In genomic region chr4:124692416-124692861, GRCm38 (mm10) we compare ENCODE assay signal across 8 mouse cellular contexts. TPM values are rescaled to one million over a fixed set of nuclear protein-coding genes. Genes with fewer than 3 reads are reported as not detected.
DNase-seq lines count a peak whose midpoint lies in the region; ATAC-seq lines count a peak whose summit lies in the region.

No protein-coding gene starts in this region.

- ATAC-seq in heart, embryonic 13.5 days (ENCODE audit: extremely low read depth, insufficient number of reproducible peaks, low FRiP score, low TSS enrichment), result no peak
- no peak for ATAC-seq in intestine, embryonic 16.5 days
- ATAC-seq in midbrain, embryonic 16.5 days, result no peak

- H3K9me3 ChIP-seq in heart, embryonic 13.5 days, result no peaks in the 10 kb centered on the region
- no peaks in the 10 kb centered on the region for H3K9me3 ChIP-seq in embryonic facial prominence, embryonic 10.5 days
- no peaks in the 10 kb centered on the region for H3K9me3 ChIP-seq in intestine, embryonic 16.5 days (ENCODE audit: control insufficient read depth, low read length)
- H3K9me3 ChIP-seq in midbrain, embryonic 16.5 days (replicated peaks; ENCODE audit: control insufficient read depth, low read length, poor library complexity, severe bottlenecking), result no peaks in the 10 kb centered on the region

- H3K27me3 ChIP-seq in heart, embryonic 13.5 days (replicated peaks), result peaks cover 13% of the 10 kb centered on the region
- peaks cover 19% of the 10 kb centered on the region for H3K27me3 ChIP-seq in embryonic facial prominence, embryonic 10.5 days (replicated peaks; ENCODE audit: low read depth, poor library complexity, severe bottlenecking)
- no peaks in the 10 kb centered on the region for H3K27me3 ChIP-seq in intestine, embryonic 16.5 days (replicated peaks; ENCODE audit: control insufficient read depth, insufficient read depth, low read length)
- peaks cover 4% of the 10 kb centered on the region for H3K27me3 ChIP-seq in midbrain, embryonic 16.5 days (ENCODE audit: control insufficient read depth, insufficient read depth, low read depth, low read length)

- no peak overlapping the region for H3K27ac ChIP-seq in heart, embryonic 13.5 days (replicated peaks)
- H3K27ac ChIP-seq in embryonic facial prominence, embryonic 10.5 days (replicated peaks), result peak overlapping the region; percentile 88; the same call in 1 of the 2 replicates
- no peak overlapping the region for H3K27ac ChIP-seq in intestine, embryonic 16.5 days (ENCODE audit: low read length)
- no peak overlapping the region for H3K27ac ChIP-seq in midbrain, embryonic 16.5 days (ENCODE audit: low read length)

- H3K4me3 ChIP-seq in heart, embryonic 13.5 days, result peak overlapping the region; percentile 79
- H3K4me3 ChIP-seq in embryonic facial prominence, embryonic 10.5 days, result peak overlapping the region; percentile 77
- peak overlapping the region; percentile 63 for H3K4me3 ChIP-seq in intestine, embryonic 16.5 days (ENCODE audit: low read length)
- peak overlapping the region; percentile 78 for H3K4me3 ChIP-seq in midbrain, embryonic 16.5 days (ENCODE audit: low read depth, low read length)

- DNase-seq in heart, postnatal 25 days (ENCODE audit: low spot score), result no peak
- no peak for DNase-seq in embryonic facial prominence, embryonic 10.5 days (ENCODE audit: low spot score)
- no peak for DNase-seq in ovary, adult 18-20 months (ENCODE audit: low spot score)
- DNase-seq in layer of hippocampus, postnatal 25 days (ENCODE audit: extremely low spot score in 1 of 2, low spot score in 1 of 2), result no peak
- no peak for DNase-seq in ovary, postnatal 14 days (ENCODE audit: low spot score)

- peak overlapping the region; percentile 86 for H3K4me2 ChIP-seq in heart, embryonic 13.5 days
- H3K4me2 ChIP-seq in intestine, embryonic 16.5 days (ENCODE audit: low read depth, low read length), result peak overlapping the region; percentile 77
- peak overlapping the region; percentile 62 for H3K4me2 ChIP-seq in midbrain, embryonic 16.5 days (ENCODE audit: low read length)

- H3K4me1 ChIP-seq in heart, embryonic 13.5 days, result peaks cover 26% of the 10 kb centered on the region
- H3K4me1 ChIP-seq in embryonic facial prominence, embryonic 10.5 days, result peaks cover 35% of the 10 kb centered on the region
- peaks cover 17% of the 10 kb centered on the region for H3K4me1 ChIP-seq in intestine, embryonic 16.5 days (ENCODE audit: control insufficient read depth, insufficient read depth, low read length)
- peaks cover 13% of the 10 kb centered on the region for H3K4me1 ChIP-seq in midbrain, embryonic 16.5 days (ENCODE audit: control insufficient read depth, insufficient read depth, low read length)

- 54% methylated on average over 3 of the region's 3 CpGs for WGBS in heart, embryonic 13.5 days
- WGBS in embryonic facial prominence, embryonic 10.5 days, result 72% methylated on average over 3 of the region's 3 CpGs
- WGBS in intestine, embryonic 16.5 days, result 64% methylated on average over 3 of the region's 3 CpGs
- 68% methylated on average over 3 of the region's 3 CpGs for WGBS in midbrain, embryonic 16.5 days

- H3K9ac ChIP-seq in heart, embryonic 13.5 days, result peak overlapping the region; percentile 92
- H3K9ac ChIP-seq in intestine, embryonic 16.5 days (ENCODE audit: low read depth, low read length), result peak overlapping the region; percentile 89
- H3K9ac ChIP-seq in midbrain, embryonic 16.5 days (ENCODE audit: low read depth, low read length), result peak overlapping the region; percentile 89

- peaks cover 21% of the 10 kb centered on the region for H3K36me3 ChIP-seq in heart, embryonic 13.5 days
- H3K36me3 ChIP-seq in embryonic facial prominence, embryonic 10.5 days (replicated peaks), result peaks cover 22% of the 10 kb centered on the region
- no peaks in the 10 kb centered on the region for H3K36me3 ChIP-seq in intestine, embryonic 16.5 days (ENCODE audit: control insufficient read depth, insufficient read depth, low read length)
- no peaks in the 10 kb centered on the region for H3K36me3 ChIP-seq in midbrain, embryonic 16.5 days (ENCODE audit: control insufficient read depth, insufficient read depth, low read length)

- intact Hi-C loops in heart, postnatal 25 days (cut with DNase I), result no loop called here

RNA-seq across cellular contexts. Expression of gene Utp11, which starts 1.0 kb away (rescaled TPM):
- 48.9 and 50.6 TPM in 2 replicates for polyA plus RNA-seq in heart, embryonic 13.5 days (2015; fragmentation: Nextera tagmentation; extraction: Ambion mirVana)
- total RNA-seq in heart, postnatal 25 days (2021), result 10 to 100 TPM; 10.8 to 13.2 TPM
- 70.8 and 78.6 TPM in 2 replicates for polyA plus RNA-seq in embryonic facial prominence, embryonic 10.5 days (2016; fragmentation: Nextera tagmentation; extraction: Ambion mirVana)
- polyA plus RNA-seq in intestine, embryonic 16.5 days (2015; fragmentation: Nextera tagmentation; extraction: Ambion mirVana), result 51.8 and 58.6 TPM in 2 replicates
- 39.8 and 43.8 TPM in 2 replicates for polyA plus RNA-seq in midbrain, embryonic 16.5 days (2015; fragmentation: Nextera tagmentation; extraction: Ambion mirVana)
- 10 to 100 TPM; 15.1 to 16.6 TPM for total RNA-seq in layer of hippocampus, postnatal 25 days (2021)

RNA-seq across cellular contexts. Expression of gene Fhl3, which starts 8.1 kb away (rescaled TPM):
- polyA plus RNA-seq in heart, embryonic 13.5 days (2015; fragmentation: Nextera tagmentation; extraction: Ambion mirVana), result 6.7 and 7.4 TPM in 2 replicates
- total RNA-seq in heart, postnatal 25 days (2021), result 10 to 100 TPM; 12.7 to 14.2 TPM
- polyA plus RNA-seq in embryonic facial prominence, embryonic 10.5 days (2016; fragmentation: Nextera tagmentation; extraction: Ambion mirVana), result 10.8 and 15.5 TPM in 2 replicates
- polyA plus RNA-seq in intestine, embryonic 16.5 days (2015; fragmentation: Nextera tagmentation; extraction: Ambion mirVana), result 5.1 and 5.2 TPM in 2 replicates
- polyA plus RNA-seq in midbrain, embryonic 16.5 days (2015; fragmentation: Nextera tagmentation; extraction: Ambion mirVana), result 1.5 and 1.7 TPM in 2 replicates
- total RNA-seq in layer of hippocampus, postnatal 25 days (2021), result 1 to 10 TPM; 2.3 to 2.8 TPM

RNA-seq across cellular contexts. Expression of gene Sf3a3, which starts 22.1 kb away (rescaled TPM):
- 92.4 and 96.2 TPM in 2 replicates for polyA plus RNA-seq in heart, embryonic 13.5 days (2015; fragmentation: Nextera tagmentation; extraction: Ambion mirVana)
- 10 to 100 TPM; 18.4 to 18.6 TPM for total RNA-seq in heart, postnatal 25 days (2021)
- polyA plus RNA-seq in embryonic facial prominence, embryonic 10.5 days (2016; fragmentation: Nextera tagmentation; extraction: Ambion mirVana), result 265 and 267 TPM in 2 replicates
- polyA plus RNA-seq in intestine, embryonic 16.5 days (2015; fragmentation: Nextera tagmentation; extraction: Ambion mirVana), result 105 and 125 TPM in 2 replicates
- 98.1 and 106 TPM in 2 replicates for polyA plus RNA-seq in midbrain, embryonic 16.5 days (2015; fragmentation: Nextera tagmentation; extraction: Ambion mirVana)
- 10 to 100 TPM; 34.6 to 34.8 TPM for total RNA-seq in layer of hippocampus, postnatal 25 days (2021)

RNA-seq across cellular contexts. Expression of gene Pou3f1, which starts 35.8 kb away (rescaled TPM):
- 0.15 and 0.28 TPM in 2 replicates for polyA plus RNA-seq in heart, embryonic 13.5 days (2015; fragmentation: Nextera tagmentation; extraction: Ambion mirVana)
- total RNA-seq in heart, postnatal 25 days (2021), result under 1 TPM; 0.08 to 0.14 TPM
- polyA plus RNA-seq in embryonic facial prominence, embryonic 10.5 days (2016; fragmentation: Nextera tagmentation; extraction: Ambion mirVana), result 1.7 and 2.5 TPM in 2 replicates
- polyA plus RNA-seq in intestine, embryonic 16.5 days (2015; fragmentation: Nextera tagmentation; extraction: Ambion mirVana), result 0.04 TPM in 1 of 2 replicates, not detected in the other
- polyA plus RNA-seq in midbrain, embryonic 16.5 days (2015; fragmentation: Nextera tagmentation; extraction: Ambion mirVana), result 12.3 and 14.4 TPM in 2 replicates
- 10 to 100 TPM; 46.3 to 49.8 TPM for total RNA-seq in layer of hippocampus, postnatal 25 days (2021)

RNA-seq across cellular contexts. Expression of gene Inpp5b, which starts 49.2 kb away (rescaled TPM):
- polyA plus RNA-seq in heart, embryonic 13.5 days (2015; fragmentation: Nextera tagmentation; extraction: Ambion mirVana), result 14.1 and 17.6 TPM in 2 replicates
- 10 to 100 TPM; 10.1 to 10.4 TPM for total RNA-seq in heart, postnatal 25 days (2021)
- 25.0 and 25.2 TPM in 2 replicates for polyA plus RNA-seq in embryonic facial prominence, embryonic 10.5 days (2016; fragmentation: Nextera tagmentation; extraction: Ambion mirVana)
- polyA plus RNA-seq in intestine, embryonic 16.5 days (2015; fragmentation: Nextera tagmentation; extraction: Ambion mirVana), result 27.0 and 27.5 TPM in 2 replicates
- polyA plus RNA-seq in midbrain, embryonic 16.5 days (2015; fragmentation: Nextera tagmentation; extraction: Ambion mirVana), result 24.4 and 26.6 TPM in 2 replicates
- total RNA-seq in layer of hippocampus, postnatal 25 days (2021), result 10 to 100 TPM; 34.6 to 51.5 TPM
